Mouse (Mus musculus): ENCODE results near the gene Srsf2. TPM values are rescaled to one million over a fixed set of nuclear protein-coding genes. Genes with fewer than 3 reads are reported as not detected.
"Not testable (repeated sequence)": the region's sequence is repeated elsewhere in the genome, so short reads cannot be mapped to it uniquely, and the experiment has no call there.

Srsf2 gene
- polyA plus RNA-seq, 1 experiment from 2014 or later: 556 TPM

DNA sequence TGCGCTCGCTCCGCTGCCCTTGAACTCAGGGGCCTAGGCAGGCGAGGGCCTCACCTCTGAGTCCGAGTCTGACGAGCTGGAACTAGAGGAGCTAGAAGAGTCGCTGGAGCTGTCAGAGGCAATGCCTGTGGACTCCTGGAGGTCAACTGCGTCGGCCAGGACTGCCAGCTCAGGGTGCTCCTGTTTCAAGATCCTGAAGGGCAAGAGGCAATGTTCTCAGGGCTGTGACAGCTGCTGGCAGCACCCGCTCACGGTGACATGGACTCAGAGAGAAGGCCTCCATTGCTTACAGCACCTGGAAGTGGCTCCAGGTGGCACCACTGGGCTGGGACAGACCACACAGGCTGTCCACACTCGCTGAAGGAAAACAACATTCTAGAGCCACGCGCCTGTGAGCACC is 14.0 kb downstream of the Srsf2 start:
- ATAC-seq (ENCODE audit: low FRiP score): no peak
- Histone ChIP-seq H3K36me3 (replicated peaks; ENCODE audit: control insufficient read depth, insufficient read depth) (peaks cover 73% of the 10 kb centered on the region), H3K27me3 (ENCODE audit: control insufficient read depth, insufficient read depth, low read length) (no peaks in the 10 kb centered on the region), H3K9me3 (ENCODE audit: control insufficient read depth, low read length) (no peaks in the 10 kb centered on the region), H3K4me2 (replicated peaks) (no peak overlapping the region), H3K4me3 (replicated peaks; ENCODE audit: low read length) (no peak overlapping the region), H3K9ac (no peak overlapping the region), H3K27ac (no peak overlapping the region), H3K4me1 (replicated peaks; ENCODE audit: control insufficient read depth, insufficient read depth, low read length) (peaks cover 26% of the 10 kb centered on the region)
- no peak for DNase-seq (ENCODE audit: low spot score)
- 89% methylated on average over 14 of the region's 14 CpGs for WGBS

DNA sequence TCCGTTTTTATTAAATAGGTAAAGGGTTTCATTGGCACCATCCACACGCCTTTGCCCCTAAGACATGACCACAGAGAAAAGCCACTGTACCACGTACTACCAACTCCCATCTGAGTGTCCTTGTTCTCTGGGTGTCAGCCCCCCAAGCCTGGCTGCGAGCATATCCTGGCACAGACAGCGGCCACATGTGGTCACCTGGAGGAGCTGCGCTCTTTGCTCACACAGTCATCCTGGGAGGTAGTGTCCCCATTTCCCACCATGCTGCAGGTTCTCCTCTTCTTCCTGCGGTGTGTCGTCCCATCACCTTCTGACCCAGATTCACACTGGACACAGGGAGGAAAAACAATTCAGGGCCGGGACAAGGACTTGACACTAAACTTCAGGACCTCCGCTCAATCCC is 15.5 kb downstream of the Srsf2 start:
- H3K4me2 ChIP-seq (replicated peaks): no peak overlapping the region
- H3K9ac ChIP-seq: no peak overlapping the region
- no peaks in the 10 kb centered on the region for H3K9me3 ChIP-seq (ENCODE audit: control insufficient read depth, low read length)
- DNase-seq (ENCODE audit: low spot score) (no peak), ATAC-seq (ENCODE audit: low FRiP score) (no peak)
- H3K27me3 ChIP-seq (ENCODE audit: control insufficient read depth, insufficient read depth, low read length): no peaks in the 10 kb centered on the region
- WGBS: 94% methylated on average over 10 of the region's 10 CpGs
- H3K4me3 ChIP-seq (replicated peaks; ENCODE audit: low read length): no peak overlapping the region
- H3K36me3 ChIP-seq (replicated peaks; ENCODE audit: control insufficient read depth, insufficient read depth): peaks cover 84% of the 10 kb centered on the region
- H3K27ac ChIP-seq: no peak overlapping the region
- H3K4me1 ChIP-seq (replicated peaks; ENCODE audit: control insufficient read depth, insufficient read depth, low read length): peaks cover 24% of the 10 kb centered on the region

DNA sequence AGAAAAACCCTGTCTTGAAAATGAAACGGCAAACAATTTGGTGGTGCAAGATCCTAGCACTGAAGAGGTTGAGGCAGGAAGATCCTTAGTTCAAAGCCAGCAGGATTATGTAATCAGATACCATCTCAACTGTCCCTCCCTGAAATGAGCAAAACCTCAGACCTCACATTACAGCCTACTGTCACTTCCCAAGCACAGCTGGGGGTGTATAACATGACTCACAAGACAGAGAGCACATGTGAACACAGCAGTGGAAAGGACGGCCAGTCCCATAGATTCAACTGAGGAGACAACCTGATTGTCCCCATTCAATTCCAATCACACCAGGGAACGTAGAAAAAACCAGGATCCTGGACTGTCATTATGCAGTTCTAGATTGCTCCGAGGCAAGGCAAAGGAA is 16.6 kb downstream of the Srsf2 start:
- H3K27me3 ChIP-seq (ENCODE audit: control insufficient read depth, insufficient read depth, low read length): no peaks in the 10 kb centered on the region
- H3K27ac ChIP-seq: no peak overlapping the region
- 97% methylated on average over 4 of the region's 4 CpGs for WGBS
- ATAC-seq (ENCODE audit: low FRiP score): no peak
- H3K4me3 ChIP-seq (replicated peaks; ENCODE audit: low read length): no peak overlapping the region
- DNase-seq (ENCODE audit: low spot score): no peak
- H3K36me3 ChIP-seq (replicated peaks; ENCODE audit: control insufficient read depth, insufficient read depth): peaks cover 88% of the 10 kb centered on the region
- peaks cover 16% of the 10 kb centered on the region for H3K4me1 ChIP-seq (replicated peaks; ENCODE audit: control insufficient read depth, insufficient read depth, low read length)
- no peaks in the 10 kb centered on the region for H3K9me3 ChIP-seq (ENCODE audit: control insufficient read depth, low read length)
- no peak overlapping the region for H3K4me2 ChIP-seq (replicated peaks)
- no peak overlapping the region for H3K9ac ChIP-seq

DNA sequence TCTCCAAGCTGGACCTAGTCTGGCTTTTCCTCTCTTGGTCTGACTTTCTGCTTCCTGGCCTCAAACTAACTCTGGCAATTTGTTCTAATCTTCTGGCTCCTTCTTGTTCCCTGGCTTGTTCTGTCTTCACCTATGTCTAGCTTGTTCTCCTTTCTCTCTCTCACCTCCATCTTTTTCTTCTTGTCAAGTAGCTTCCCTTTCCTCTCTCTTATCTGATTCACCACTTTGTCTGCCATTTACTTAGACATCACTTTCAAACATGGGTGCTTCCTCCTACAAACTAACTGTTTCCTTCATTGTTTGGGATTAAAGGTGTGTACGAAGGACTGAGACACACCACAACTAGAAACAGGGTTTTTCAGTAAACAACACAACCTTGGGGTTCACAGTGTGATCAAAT is 17.9 kb downstream of the Srsf2 start:
- peaks cover 4% of the 10 kb centered on the region; the same call in 1 of the 2 replicates for H3K4me1 ChIP-seq (replicated peaks; ENCODE audit: control insufficient read depth, insufficient read depth, low read length)
- H3K9me3 ChIP-seq (ENCODE audit: control insufficient read depth, low read length): no peaks in the 10 kb centered on the region
- H3K27me3 ChIP-seq (ENCODE audit: control insufficient read depth, insufficient read depth, low read length): no peaks in the 10 kb centered on the region
- H3K27ac ChIP-seq: no peak overlapping the region
- WGBS: 95% methylated on average over 1 of the region's 1 CpGs
- no peak overlapping the region for H3K4me2 ChIP-seq (replicated peaks)
- H3K36me3 ChIP-seq (replicated peaks; ENCODE audit: control insufficient read depth, insufficient read depth): peaks cover 80% of the 10 kb centered on the region
- no peak overlapping the region for H3K9ac ChIP-seq
- H3K4me3 ChIP-seq (replicated peaks; ENCODE audit: low read length): no peak overlapping the region
- no peak for ATAC-seq (ENCODE audit: low FRiP score)
- DNase-seq (ENCODE audit: low spot score): no peak

DNA sequence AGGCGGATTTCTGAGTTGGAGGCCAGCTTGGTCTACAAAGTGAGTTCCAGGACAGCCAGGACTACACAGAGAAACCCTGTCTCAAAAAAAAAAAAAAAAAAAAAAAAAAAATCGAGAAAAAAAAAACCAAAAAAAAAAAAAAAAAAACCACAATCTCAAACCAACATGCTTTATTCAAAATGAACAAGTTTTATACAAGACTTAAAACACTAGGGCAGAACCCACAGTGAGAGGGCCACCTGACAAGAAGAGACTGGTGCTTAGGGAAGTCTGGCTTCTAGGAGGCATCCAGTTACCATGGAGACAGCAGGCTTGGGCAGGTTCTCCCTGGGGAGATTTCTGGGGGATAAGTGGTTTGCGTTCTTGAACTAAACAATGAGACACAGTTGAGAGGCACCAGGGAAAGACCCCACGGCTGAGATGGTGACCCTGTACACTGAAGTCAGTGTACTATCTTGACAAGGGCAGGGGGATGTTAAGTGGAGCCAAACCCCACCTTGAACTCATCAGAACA is 20.7 kb downstream of the Srsf2 start:
- Histone ChIP-seq H3K9ac (no peak overlapping the region), H3K4me2 (replicated peaks) (no peak overlapping the region), H3K4me1 (replicated peaks; ENCODE audit: control insufficient read depth, insufficient read depth, low read length) (peaks cover 4% of the 10 kb centered on the region; the same call in 1 of the 2 replicates), H3K27ac (no peak overlapping the region), H3K9me3 (ENCODE audit: control insufficient read depth, low read length) (no peaks in the 10 kb centered on the region), H3K27me3 (ENCODE audit: control insufficient read depth, insufficient read depth, low read length) (no peaks in the 10 kb centered on the region), H3K4me3 (replicated peaks; ENCODE audit: low read length) (no peak overlapping the region), H3K36me3 (replicated peaks; ENCODE audit: control insufficient read depth, insufficient read depth) (peaks cover 52% of the 10 kb centered on the region)
- DNase-seq (ENCODE audit: low spot score) (no peak), ATAC-seq (ENCODE audit: low FRiP score) (no peak)
- 26% methylated on average over 4 of the region's 4 CpGs for WGBS

DNA sequence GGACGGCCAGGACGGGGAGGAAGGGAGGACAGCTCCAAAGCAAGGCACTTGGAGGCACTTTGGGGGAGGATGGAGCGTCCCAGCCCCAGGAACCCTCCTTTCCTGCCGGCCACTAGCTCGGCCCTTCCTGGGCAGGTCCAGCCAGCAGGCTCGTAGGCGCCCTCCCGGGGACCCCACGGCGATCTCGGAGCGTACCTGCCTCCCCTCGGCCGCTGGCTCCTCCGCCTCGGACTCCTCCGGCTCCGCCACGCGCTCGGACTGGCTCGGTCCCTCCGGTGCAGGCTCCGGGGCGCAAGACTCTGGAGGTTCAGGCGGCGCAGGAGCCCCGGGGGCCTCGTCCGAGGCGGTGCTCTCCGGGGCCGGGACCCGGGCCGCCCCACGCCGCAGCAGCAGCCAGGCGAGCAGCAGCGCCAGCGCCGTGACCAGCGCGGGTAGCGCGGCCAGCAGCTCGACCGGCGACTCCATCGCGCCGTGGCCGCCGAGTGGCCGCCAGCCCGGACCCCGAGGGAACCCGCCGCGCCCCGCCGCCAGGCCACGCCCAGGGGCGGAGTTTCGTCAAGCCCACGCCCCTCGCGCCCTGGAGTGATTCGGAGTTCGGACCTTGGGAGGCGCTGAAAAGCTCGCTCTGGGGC is 25.2 kb downstream of the Srsf2 start, which contains the start of gene Mxra7:
Gene Mxra7, minus strand, starts transcription at position 513 of the 632 bp plus-strand sequence.
- WGBS: under 1% methylated on average over 66 of the region's 71 CpGs
- Histone ChIP-seq H3K9me3 (ENCODE audit: control insufficient read depth, low read length) (no peaks in the 10 kb centered on the region), H3K4me2 (replicated peaks) (peak within 1 kb of the TSS; percentile 90), H3K27me3 (ENCODE audit: control insufficient read depth, insufficient read depth, low read length) (no peaks in the 10 kb centered on the region), H3K27ac (peak within 1 kb of the TSS; percentile 73), H3K4me3 (replicated peaks; ENCODE audit: low read length) (peak within 1 kb of the TSS; percentile 71), H3K36me3 (replicated peaks; ENCODE audit: control insufficient read depth, insufficient read depth) (0 out of 2 replicates have a peak, but pooled peaks cover 8% of the 10 kb centered on the region), H3K4me1 (replicated peaks; ENCODE audit: control insufficient read depth, insufficient read depth, low read length) (peaks cover 22% of the 10 kb centered on the region), H3K9ac (peak within 1 kb of the TSS; percentile 84)
- ATAC-seq (ENCODE audit: low FRiP score) (peak; percentile 36), DNase-seq (ENCODE audit: low spot score) (peak; percentile 74)

DNA sequence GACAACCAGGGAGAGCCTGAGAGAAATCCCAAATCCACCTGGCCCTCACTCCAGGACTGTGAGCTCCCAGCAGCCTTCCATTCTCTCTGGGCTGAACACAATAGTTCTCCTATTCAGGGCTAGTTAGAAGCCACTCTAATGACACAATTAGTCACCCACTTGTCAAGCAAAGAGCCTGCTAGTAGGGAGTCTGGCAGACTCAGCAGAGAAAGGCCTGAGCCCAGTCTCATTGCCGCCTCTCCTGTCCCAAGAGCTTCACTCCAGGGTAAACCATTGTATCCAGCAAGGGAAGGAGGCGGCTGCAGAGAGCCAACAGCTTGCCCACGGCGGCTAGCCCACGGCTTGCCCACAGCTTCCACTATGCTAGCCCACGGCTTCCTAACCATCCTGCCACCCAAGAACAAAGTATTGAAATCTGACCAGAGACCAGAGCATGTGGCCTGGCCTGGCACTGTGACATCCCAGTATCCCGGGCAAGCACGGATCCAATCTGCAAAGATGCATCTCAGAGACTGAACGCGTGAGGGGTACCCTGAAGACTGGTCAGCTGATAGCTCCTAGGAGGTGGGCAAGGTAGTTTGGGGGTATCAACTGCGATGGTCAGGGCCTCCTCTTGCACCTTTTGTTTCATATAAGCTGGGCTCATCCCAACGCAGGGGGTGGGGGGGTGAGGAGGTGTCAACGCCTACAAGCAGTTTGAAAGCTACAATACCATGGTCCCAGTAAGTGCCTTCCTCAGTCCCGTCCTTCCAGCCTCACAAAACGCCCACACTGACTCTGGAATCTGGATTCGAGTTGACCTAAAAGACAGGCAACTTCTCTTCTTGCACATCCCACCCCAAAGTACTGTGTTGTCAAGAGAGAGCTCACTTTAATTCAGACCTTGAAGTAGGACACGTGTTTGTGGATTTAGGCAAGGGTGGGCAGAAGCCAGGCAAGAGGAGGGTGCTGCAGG is 26.1 kb downstream of the Srsf2 start:
- Histone ChIP-seq H3K9ac (peak overlapping the region; percentile 84), H3K4me2 (replicated peaks) (peak overlapping the region; percentile 90), H3K27me3 (ENCODE audit: control insufficient read depth, insufficient read depth, low read length) (no peaks in the 10 kb centered on the region), H3K4me3 (replicated peaks; ENCODE audit: low read length) (peak overlapping the region; percentile 71), H3K36me3 (replicated peaks; ENCODE audit: control insufficient read depth, insufficient read depth) (0 out of 2 replicates have a peak, but pooled peaks cover 8% of the 10 kb centered on the region), H3K9me3 (ENCODE audit: control insufficient read depth, low read length) (no peaks in the 10 kb centered on the region), H3K27ac (peak overlapping the region; percentile 73), H3K4me1 (replicated peaks; ENCODE audit: control insufficient read depth, insufficient read depth, low read length) (peaks cover 22% of the 10 kb centered on the region)
- DNase-seq (ENCODE audit: low spot score) (peak; percentile 63), ATAC-seq (ENCODE audit: low FRiP score) (peak; percentile 15; the same call in 1 of the 2 replicates)
- WGBS: 11% methylated on average over 17 of the region's 17 CpGs

DNA sequence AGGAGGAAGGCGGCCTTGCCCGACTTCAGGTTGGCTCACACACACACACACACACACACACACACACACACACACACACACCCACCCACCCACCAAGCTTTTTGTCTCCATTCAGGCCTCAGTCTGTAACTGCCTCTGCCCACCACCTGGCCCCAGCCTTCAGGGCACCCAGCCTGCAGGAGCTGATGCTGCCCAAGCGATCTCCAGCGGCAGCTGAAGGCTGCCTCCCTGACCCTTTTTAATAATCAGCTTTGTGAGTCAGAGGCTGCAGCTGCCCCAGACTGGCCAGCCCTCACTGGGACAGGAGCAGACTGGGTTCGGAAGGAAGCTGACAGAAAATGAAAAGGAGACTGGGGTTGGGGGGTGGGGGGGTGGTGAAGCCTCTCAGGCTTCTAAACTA is 27.7 kb downstream of the Srsf2 start:
- H3K9me3 ChIP-seq (ENCODE audit: control insufficient read depth, low read length): no peaks in the 10 kb centered on the region
- ATAC-seq (ENCODE audit: low FRiP score): no peak
- H3K4me1 ChIP-seq (replicated peaks; ENCODE audit: control insufficient read depth, insufficient read depth, low read length): peaks cover 24% of the 10 kb centered on the region
- no peaks in the 10 kb centered on the region for H3K36me3 ChIP-seq (replicated peaks; ENCODE audit: control insufficient read depth, insufficient read depth)
- peak overlapping the region; percentile 71 for H3K4me3 ChIP-seq (replicated peaks; ENCODE audit: low read length)
- no peak for DNase-seq (ENCODE audit: low spot score)
- 16% methylated on average over 4 of the region's 5 CpGs for WGBS
- peak overlapping the region; percentile 90 for H3K4me2 ChIP-seq (replicated peaks)
- no peaks in the 10 kb centered on the region for H3K27me3 ChIP-seq (ENCODE audit: control insufficient read depth, insufficient read depth, low read length)
- H3K27ac ChIP-seq: peak overlapping the region; percentile 73
- peak overlapping the region; percentile 43 for H3K9ac ChIP-seq

DNA sequence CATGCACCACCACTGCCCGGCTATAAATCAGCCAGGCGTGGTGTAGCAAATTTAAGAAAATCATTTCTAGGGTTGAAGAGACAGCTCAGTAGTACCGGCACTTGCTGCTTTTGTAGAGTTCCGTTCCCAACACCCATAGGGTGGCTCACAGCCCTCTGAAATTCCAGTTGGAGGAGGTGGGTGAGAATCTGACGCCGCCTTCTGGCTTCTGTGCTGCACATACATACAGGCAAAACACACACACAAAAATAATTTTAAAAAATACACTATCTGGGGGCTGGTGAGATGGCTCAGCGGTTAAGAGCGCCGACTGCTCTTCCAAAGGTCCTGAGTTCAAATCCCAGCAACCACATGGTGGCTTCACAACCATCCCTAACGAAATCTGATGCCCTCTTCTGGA is 29.0 kb downstream of the Srsf2 start:
- not testable (repeated sequence) for H3K4me2 ChIP-seq (replicated peaks); H3K27ac ChIP-seq; H3K27me3 ChIP-seq (ENCODE audit: control insufficient read depth, insufficient read depth, low read length); DNase-seq (ENCODE audit: low spot score); H3K36me3 ChIP-seq (replicated peaks; ENCODE audit: control insufficient read depth, insufficient read depth); H3K9ac ChIP-seq; ATAC-seq (ENCODE audit: low FRiP score); H3K9me3 ChIP-seq (ENCODE audit: control insufficient read depth, low read length); H3K4me3 ChIP-seq (replicated peaks; ENCODE audit: low read length)
- H3K4me1 ChIP-seq (replicated peaks; ENCODE audit: control insufficient read depth, insufficient read depth, low read length): peaks cover 25% of the 10 kb centered on the region
- 98% methylated on average over 9 of the region's 10 CpGs for WGBS
